Mouse (Mus musculus) CD4-positive, CD25-positive, alpha-beta regulatory T cell, adult 4 months (primary cell): ENCODE results near the gene Junb. TPM values are rescaled to one million over a fixed set of nuclear protein-coding genes. Genes with fewer than 3 reads are reported as not detected.

ENCODE experiments used
- ATAC-seq: one replicate; pipeline ENCODE4 v1.8.0; 2017
- polyA plus RNA-seq, 2 experiments: library from polyadenylated mRNA; unstranded; fragments of 100-300 nt; shearing (Covaris generic); gene quantifications; one replicate each; pipeline ENCODE4 v1.2.1; 2017

The Junb gene
- polyA plus RNA-seq, 2 experiments from 2014 or later: 18.9 to 29.4 TPM

- ATAC-seq: no peak
These were observed 7.6 kb downstream of the Junb start for GRCm38 (mm10) chr8:84970913-84971312.

GRCm38 (mm10) chr8:84970135-84970790, 8.3 kb downstream of the Junb start:
- no peak for ATAC-seq

- ATAC-seq: peak; percentile 39
These were observed 9.0 kb downstream of the Junb start, which contains the start of the genes Gm49661, Prdx2 and Rnaseh2a for GRCm38 (mm10) chr8:84969241-84970134. Gene Gm49661 (minus strand): TSS chr8:84969433. Gene Prdx2 (plus strand): TSS chr8:84969587. Gene Rnaseh2a (minus strand): TSS chr8:84969767.

DNA sequence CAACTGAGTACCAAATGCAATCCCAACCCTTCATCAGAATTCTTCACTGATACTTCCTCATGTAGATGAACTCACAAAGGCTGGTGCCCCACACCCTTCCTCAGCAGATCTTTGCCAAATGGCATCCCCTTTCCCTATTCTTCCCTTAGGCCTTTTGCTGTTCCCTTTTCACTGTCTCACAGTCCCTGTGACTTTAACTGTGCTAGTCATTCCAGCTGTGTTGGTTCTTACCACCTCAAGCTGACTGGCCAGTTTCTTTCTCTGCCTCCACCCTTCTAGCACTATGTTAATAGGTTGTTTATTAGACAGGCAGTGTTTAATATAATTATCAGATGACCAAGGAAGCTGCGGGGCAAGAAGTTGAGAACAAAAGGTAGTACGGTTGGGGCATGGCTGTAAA, 9.9 kb downstream of the Junb start:
- no peak for ATAC-seq

GRCm38 (mm10) chr8:84967532-84968304, 10.8 kb downstream of the Junb start:
- no peak for ATAC-seq

DNA sequence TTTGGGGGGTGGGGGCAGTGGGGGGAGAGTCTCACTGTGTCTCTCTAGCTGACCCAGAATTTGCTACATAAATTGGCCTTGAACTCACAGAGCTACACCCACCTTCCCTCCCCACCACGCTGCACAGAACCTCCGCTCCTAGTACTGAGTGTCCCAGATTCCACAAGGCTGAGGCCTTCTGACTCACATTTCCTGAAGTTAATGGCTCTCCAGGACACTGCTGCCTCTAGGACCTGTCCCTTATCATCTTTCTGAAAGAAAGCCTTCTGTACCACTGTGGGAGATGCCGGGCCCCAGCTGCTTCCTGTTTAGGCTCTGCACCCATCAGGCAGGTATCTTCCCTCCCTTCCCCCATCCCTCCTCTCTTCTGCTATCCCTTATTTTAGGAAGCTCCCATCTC, 11.9 kb downstream of the Junb start:
- ATAC-seq: no peak

- peak; percentile 94 for ATAC-seq
These were observed 12.7 kb downstream of the Junb start for GRCm38 (mm10) chr8:84965731-84966291.

DNA sequence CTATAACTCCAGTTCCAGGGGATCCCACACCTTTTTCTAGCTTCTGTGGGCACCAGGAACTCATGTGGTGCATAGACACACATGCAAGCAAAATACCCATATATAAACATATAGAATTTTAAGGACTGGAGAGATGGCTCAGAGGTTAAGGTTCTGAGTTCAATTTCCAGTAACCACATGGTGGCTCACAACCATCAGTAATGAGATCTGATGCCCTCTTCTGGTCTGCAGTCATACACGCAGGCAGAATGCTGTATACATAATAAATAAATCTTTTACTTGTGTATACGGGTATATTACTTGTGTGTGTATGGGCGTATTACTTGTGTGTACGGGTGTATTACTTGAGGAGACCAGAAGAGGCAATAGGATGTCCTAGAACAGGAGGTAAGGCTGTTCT, 14.6 kb downstream of the Junb start:
- no peak for ATAC-seq

DNA sequence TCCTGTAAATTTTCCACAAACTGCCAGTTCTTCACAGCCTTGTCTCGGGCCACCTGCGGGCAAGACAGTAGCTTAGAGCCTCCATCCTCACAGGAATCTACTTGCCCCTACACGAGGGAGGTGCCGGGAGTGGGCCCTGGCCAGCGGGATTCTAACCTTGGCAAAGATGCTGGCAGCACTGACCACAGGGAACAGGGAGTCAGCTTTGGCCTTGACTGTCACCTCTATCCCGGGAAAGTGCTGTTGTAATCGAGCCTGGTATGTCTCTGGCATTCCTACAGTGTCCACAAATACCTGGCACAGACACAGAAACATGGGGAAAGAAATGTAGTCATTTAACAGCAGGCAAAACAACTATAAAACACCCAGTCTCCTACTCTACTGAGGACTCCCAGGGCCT, 18.7 kb downstream of the Junb start:
- no peak for ATAC-seq

DNA sequence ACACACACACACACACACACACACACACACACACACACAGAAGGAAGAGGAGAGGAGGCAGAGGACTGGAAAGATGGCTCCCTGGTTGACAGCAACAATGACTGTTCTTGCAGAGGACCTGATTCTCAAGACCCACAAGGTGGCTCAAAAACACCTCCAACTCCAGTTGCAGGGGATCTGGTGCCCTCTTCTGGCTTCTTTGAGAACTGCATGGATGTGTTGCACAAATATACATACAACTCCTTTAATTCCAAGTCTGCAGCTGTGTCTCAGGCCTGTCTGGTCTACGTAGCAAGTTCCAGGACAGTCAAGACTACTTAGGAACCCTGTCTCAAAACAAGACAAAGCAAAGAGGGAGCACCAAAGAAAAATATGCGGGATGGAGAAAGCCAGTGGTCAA, 21.8 kb downstream of the Junb start:
- no peak for ATAC-seq

DNA sequence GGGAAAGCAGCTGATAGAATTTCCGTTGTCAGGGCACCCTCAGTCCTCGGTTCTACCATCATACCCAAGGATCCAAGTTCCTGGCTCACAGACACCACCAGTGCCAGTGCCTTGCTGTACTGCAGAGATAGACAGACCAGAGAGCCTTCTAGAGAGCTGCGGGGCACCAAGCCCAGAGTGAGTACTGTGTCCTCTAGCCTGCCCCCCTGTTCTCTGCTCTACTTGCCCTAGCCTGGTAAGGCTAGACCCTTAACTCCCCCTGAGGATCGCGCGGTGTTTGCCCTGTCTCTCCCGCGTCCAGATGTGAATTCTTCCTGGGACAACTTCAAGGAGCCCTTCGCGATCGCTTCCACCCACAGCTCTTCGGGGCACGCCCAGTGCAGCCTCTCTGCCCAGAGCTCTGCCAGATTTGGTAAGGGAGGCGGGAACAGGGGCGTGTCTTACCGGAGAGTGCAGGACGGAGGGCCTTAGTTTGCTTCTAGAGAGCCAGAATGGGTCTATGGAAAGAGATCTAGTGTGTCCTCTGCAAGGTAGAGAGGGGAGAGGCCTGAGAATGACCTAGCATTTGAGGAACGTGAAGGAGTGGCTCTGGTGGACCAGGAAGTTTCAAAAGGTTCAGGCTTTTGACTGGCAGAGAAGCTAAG, 25.8 kb downstream of the Junb start:
- ATAC-seq: no peak

DNA sequence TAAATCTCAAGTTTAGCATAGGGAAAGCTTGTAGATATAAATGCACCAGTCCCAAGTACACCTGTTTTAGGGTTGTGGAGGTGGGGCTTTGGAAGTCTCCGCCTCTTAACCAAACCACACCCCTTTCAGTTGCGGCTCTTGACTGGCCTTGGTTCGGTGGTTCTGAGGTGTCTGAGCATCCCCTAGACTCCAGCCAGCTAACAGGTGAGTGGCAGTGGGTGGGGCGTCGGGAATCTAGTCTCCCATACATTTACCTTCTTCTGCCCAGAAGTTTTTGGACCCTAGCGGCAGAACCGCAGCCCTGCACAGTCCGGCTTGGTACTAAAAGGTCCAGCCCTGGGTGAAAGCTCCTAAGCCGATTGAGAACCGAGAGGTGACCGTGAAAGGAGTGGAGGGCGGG, 28.8 kb downstream of the Junb start:
- no peak for ATAC-seq

DNA sequence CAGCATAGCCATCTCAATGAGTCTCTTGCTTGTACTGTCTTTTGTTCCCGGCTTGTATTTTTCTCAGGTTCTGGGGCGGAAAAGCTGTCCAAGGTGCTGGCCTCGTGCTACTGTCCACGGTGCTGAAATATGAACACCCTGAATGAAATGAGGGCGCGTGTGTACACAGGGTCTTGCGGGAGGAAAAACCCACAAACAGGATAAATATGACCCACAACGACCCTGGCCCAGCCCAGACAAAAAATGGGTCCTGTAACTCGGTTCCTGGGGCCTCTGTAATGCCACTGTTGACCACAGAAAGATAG, 31.3 kb downstream of the Junb start:
- ATAC-seq: no peak

DNA sequence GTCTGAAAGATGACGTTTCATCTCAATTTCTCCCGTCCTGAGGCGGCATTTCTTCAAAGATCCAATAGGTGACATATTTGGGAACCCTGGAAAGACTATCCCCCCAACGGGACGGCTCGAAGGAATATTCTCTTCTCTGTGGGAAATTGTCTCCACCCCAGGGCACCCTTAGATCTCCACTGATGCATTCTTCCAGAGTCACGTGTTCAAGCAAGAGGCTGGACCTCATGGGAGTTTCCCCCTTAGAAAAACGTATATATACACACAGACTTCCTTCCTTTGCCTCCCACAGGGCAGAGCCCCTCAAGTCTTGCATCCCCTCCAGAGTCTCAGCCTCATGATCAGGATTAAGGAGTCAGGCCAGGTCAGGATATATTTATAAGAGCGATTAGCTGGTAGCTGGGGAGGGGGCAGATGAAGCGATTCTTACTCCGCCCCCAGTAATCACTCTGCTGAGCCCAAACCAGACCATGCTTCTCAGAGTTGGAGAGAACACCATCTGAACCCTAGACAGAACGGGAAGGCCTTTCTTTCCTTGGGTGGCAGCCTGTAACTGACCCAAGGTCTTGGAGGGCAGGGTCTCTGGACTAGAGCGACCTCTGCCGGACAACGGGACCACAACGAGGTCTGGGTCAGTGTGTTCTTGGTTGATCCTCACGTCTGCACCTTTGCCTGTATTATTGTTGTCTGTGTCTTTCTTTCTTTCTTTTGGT, 31.8 kb downstream of the Junb start, which contains the start of gene Rtbdn:
Gene Rtbdn, plus strand, starts transcription at position 464 of the 713 bp plus-strand sequence.
- ATAC-seq: no peak

DNA sequence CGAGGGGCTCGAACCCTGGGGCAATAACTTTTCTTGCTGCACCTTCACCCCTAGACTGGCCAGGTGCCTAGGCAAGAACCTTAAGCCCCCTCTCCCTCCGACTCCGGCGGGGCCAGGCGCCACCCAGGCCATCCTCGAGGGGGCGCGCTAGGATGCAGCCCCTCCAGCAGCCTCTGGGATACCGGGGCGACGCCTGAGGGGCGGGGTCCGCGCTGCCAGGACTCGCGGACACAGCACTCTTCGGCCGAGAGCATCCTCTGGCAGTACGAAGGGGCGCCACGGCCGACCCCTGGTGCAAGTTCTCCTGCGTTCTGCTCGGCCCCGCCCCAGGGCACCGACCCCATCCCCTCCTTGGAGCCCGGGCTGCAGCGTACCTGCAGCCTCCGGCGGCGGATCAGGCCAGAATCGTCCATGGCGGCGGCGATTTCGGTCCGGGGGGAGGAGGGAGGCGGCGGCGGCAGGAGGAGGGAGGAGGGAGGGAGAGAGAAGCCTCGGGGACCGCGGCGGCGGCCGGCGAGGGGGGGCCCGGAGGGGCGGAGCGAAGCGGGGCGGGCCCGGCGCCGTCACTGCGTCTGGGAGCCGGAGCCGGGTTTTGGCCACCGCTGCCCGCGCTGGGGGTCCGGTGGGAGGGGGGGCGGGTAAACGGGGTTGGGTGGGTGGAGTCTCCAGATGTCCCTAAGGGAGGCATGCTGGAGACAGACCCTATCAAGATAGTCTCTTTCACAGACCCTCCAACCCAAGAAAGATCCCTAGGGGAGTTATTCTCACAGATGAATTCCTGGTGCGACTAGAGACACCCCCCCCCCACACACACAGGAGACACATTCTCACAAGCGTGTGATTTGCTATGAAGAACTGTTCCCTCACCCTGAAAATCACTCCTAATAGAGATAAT, 32.6 kb downstream of the Junb start:
- ATAC-seq: no peak

GRCm38 (mm10) chr8:84945235-84945632, 33.3 kb downstream of the Junb start:
- no peak for ATAC-seq

- ATAC-seq: peak; percentile 53
These were observed 33.9 kb downstream of the Junb start for GRCm38 (mm10) chr8:84944478-84945160.

DNA sequence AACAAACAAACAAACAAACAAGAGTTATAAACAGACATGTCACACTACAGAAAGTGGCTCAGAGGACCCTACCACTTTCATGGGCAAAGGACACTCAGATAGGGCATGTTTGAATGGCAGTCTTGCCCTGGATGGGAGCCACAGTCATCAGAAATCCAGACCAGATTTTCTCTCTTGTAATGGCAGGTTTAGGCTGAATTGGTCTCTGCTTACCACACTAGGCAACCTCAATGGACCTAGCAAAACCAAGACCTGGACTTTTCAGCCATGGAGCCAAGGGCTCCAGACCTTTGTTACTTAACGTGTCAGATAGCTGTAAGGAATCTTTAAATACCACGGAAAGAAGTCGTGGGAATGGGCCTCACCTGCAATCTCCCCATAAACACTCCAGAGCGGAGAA, 34.8 kb downstream of the Junb start:
- no peak for ATAC-seq

- no peak for ATAC-seq
These were observed 40.7 kb downstream of the Junb start for GRCm38 (mm10) chr8:84937620-84938485.
